Mouse (Mus musculus): ENCODE data around the gene Ppp1r35. TPM values are rescaled to one million over a fixed set of nuclear protein-coding genes. Genes with fewer than 3 reads are reported as not detected.
A peak's percentile ranks its signal among the peaks of the same experiment; 100 is the strongest.

Ppp1r35 gene
- total and polyA plus RNA-seq, 2 experiments from 2014 or later, result 28.8 to 41.8 TPM

DNA sequence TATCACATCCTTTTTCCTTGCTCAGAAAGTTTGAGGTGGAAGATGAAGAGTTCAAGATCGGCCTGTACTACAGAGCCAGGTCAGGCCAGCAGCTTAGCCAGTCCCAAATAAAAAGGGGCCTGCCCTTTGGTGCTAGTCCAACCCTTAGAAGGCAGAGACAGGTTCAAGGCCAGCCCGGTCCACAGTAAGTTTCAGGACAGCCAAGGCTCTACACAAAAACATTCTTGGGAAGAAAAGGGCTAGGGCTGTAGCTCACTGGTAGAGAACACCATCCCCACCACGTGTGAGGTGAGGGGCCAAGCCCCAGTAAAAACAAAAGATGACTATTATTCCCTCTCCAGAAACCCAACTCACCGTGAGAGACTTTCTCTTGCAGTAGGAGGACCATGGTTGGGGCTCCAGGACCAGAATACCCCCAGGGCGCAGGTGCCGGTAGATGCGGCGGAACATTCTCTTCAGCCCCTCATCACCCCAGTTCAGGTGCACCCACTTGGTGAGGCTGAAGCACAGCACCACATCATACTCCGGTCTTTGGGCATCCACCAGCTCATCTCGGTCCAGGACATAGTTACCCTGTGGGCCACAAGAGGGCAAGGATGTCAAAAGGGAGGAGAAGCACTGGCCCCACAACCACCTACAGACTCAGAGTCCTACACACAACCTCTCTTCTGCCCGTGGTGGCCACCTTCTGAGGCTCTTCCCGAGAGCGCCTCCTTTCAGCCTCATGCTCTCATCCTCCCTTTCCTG lies 4.3 kb downstream of the Ppp1r35 start:
- no peaks in the 10 kb centered on the region for H3K27me3 ChIP-seq (ENCODE audit: insufficient read depth, low read length)
- no peak overlapping the region for H3K4me3 ChIP-seq (ENCODE audit: low read depth, low read length)
- DNase-seq (no peak), ATAC-seq (no peak)
- peak overlapping the region; percentile 69 for H3K4me2 ChIP-seq (ENCODE audit: low read depth)
- peak overlapping the region; percentile 25; the same call in 1 of the 2 replicates for H3K9ac ChIP-seq
- H3K9me3 ChIP-seq (ENCODE audit: low read length), result no peaks in the 10 kb centered on the region
- peaks cover 37% of the 10 kb centered on the region for H3K4me1 ChIP-seq (ENCODE audit: insufficient read depth)
- peaks cover 42% of the 10 kb centered on the region for H3K36me3 ChIP-seq (ENCODE audit: insufficient read depth)
- 84% methylated on average over 13 of the region's 13 CpGs for WGBS
- H3K27ac ChIP-seq (ENCODE audit: low read depth, low read length), result no peak overlapping the region
- TF ChIP-seq CTCF (IDR thresholded peaks at IDR 0.05; ENCODE audit: low read depth), result no peak

DNA sequence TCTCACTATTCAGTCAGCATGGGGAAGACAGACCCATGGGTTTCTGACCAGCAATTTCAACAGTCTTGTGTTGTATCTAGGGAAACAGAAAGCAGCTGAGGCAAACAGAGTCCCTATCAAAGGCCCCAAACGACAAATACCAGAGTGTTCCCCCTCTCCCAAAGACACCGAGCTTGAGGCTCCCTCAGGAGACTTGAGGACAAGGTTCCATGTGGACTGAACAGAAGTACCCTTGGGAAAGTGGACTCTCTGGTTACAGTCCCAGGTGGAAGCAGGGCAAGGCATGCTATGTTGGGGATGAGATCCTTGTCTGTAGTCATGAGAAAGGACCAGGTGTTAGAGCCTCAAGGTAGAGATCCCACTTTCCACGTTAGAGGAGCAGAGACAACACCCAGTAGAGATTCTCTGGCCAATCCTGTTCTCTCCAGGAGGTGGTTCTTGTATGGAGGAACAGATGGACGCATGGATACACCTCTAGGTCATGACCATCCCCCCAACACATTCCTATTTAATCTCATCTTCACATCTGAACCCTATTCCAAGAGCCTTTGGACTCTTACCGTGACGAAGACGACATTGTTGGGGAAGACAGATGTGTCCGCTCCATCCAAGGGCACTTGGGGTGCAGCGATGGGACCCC lies 5.4 kb downstream of the Ppp1r35 start:
- TF ChIP-seq CTCF (IDR thresholded peaks at IDR 0.05; ENCODE audit: low read depth), result no peak
- WGBS, result 69% methylated on average over 9 of the region's 9 CpGs
- no peaks in the 10 kb centered on the region for H3K9me3 ChIP-seq (ENCODE audit: low read length)
- ATAC-seq (no peak), DNase-seq (no peak)
- peak overlapping the region; percentile 25 for H3K9ac ChIP-seq
- peak overlapping the region; percentile 69 for H3K4me2 ChIP-seq (ENCODE audit: low read depth)
- peaks cover 36% of the 10 kb centered on the region for H3K4me1 ChIP-seq (ENCODE audit: insufficient read depth)
- H3K27ac ChIP-seq (ENCODE audit: low read depth, low read length), result no peak overlapping the region
- H3K36me3 ChIP-seq (ENCODE audit: insufficient read depth), result peaks cover 42% of the 10 kb centered on the region
- 0 out of 2 replicates have a peak overlapping the region, but pooled peaks have one; percentile 7 for H3K4me3 ChIP-seq (ENCODE audit: low read depth, low read length)
- no peaks in the 10 kb centered on the region for H3K27me3 ChIP-seq (ENCODE audit: insufficient read depth, low read length)

DNA sequence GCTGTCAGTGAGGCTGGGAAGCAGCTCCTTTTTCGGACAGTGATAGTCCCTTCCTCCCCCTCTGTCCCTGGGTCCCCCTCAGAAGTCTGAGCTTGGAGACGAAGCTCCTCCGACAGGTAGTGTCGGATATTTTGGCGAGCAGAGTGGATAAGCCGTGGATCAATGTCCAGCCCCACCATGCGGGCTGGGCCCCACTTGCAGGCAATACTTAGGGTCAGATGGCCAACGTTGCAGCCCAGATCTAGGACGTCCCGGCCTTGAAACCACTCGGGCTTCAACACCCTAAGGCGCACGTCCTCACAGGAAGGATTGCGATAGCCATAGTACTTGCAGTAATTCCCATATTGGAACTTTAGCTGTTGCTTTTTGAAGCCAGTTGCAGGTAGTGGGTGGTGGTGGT lies 5.9 kb downstream of the Ppp1r35 start:
- Histone ChIP-seq H3K27ac (ENCODE audit: low read depth, low read length) (no peak overlapping the region), H3K4me1 (ENCODE audit: insufficient read depth) (peaks cover 36% of the 10 kb centered on the region), H3K9ac (peak overlapping the region; percentile 88; the same call in 1 of the 2 replicates), H3K27me3 (ENCODE audit: insufficient read depth, low read length) (no peaks in the 10 kb centered on the region), H3K4me2 (ENCODE audit: low read depth) (peak overlapping the region; percentile 69), H3K36me3 (ENCODE audit: insufficient read depth) (peaks cover 42% of the 10 kb centered on the region), H3K9me3 (ENCODE audit: low read length) (no peaks in the 10 kb centered on the region), H3K4me3 (ENCODE audit: low read depth, low read length) (peak overlapping the region; percentile 68)
- ATAC-seq (no peak), DNase-seq (no peak)
- no peak for TF ChIP-seq CTCF (IDR thresholded peaks at IDR 0.05; ENCODE audit: low read depth)
- 86% methylated on average over 14 of the region's 14 CpGs for WGBS

DNA sequence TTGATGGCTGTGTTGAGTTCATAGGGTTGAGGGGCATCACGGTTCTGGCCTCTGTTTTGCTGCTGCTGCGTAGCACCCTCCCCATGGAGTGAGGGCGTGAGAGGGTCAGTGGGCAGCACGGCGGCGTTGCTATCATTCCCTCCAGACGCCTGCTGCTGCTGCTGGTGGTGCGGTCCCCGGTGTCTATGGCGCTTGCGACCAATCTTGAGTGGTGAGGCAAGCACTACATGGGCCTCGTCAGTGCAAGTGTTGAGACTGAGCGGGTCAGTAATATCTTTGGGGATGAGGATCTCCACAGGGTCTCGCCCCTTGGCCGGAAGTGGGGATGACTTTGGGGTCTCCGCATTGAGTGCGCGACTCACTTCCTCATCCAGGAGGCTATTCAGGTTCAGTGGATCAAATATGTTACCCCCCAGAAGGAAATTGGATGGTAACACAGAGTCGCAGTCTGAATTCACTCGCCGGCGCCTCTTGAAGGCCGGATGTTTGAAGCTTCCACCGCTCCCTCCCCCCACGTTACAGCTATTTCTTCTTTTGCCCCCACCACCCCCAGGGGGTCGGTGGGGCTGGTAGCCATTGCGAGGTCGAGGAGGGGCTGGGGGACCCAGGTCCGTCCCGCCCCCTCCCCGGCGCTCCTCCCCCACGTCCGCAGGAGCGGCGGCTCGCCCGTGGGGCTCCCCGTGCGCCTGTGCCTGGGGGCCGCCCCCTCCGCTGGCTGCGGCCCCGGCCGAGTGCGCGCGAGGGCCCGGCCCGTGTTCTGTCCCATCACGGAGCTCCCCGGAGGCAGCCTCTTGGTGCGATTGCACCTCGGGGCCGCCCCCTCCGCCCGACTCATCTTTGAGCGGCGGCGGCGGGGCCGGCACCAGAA lies 6.7 kb downstream of the Ppp1r35 start:
- Histone ChIP-seq H3K9ac (peak overlapping the region; percentile 88), H3K4me1 (ENCODE audit: insufficient read depth) (peaks cover 27% of the 10 kb centered on the region), H3K4me2 (ENCODE audit: low read depth) (peak overlapping the region; percentile 69), H3K27ac (ENCODE audit: low read depth, low read length) (peak overlapping the region; percentile 97), H3K27me3 (ENCODE audit: insufficient read depth, low read length) (no peaks in the 10 kb centered on the region), H3K4me3 (ENCODE audit: low read depth, low read length) (peak overlapping the region; percentile 68), H3K9me3 (ENCODE audit: low read length) (no peaks in the 10 kb centered on the region), H3K36me3 (ENCODE audit: insufficient read depth) (peaks cover 39% of the 10 kb centered on the region)
- TF ChIP-seq CTCF (IDR thresholded peaks at IDR 0.05; ENCODE audit: low read depth), result no peak
- peak; percentile 0; the same call in 1 of the 2 replicates for ATAC-seq
- 7% methylated on average over 57 of the region's 62 CpGs for WGBS
- no peak for DNase-seq

DNA sequence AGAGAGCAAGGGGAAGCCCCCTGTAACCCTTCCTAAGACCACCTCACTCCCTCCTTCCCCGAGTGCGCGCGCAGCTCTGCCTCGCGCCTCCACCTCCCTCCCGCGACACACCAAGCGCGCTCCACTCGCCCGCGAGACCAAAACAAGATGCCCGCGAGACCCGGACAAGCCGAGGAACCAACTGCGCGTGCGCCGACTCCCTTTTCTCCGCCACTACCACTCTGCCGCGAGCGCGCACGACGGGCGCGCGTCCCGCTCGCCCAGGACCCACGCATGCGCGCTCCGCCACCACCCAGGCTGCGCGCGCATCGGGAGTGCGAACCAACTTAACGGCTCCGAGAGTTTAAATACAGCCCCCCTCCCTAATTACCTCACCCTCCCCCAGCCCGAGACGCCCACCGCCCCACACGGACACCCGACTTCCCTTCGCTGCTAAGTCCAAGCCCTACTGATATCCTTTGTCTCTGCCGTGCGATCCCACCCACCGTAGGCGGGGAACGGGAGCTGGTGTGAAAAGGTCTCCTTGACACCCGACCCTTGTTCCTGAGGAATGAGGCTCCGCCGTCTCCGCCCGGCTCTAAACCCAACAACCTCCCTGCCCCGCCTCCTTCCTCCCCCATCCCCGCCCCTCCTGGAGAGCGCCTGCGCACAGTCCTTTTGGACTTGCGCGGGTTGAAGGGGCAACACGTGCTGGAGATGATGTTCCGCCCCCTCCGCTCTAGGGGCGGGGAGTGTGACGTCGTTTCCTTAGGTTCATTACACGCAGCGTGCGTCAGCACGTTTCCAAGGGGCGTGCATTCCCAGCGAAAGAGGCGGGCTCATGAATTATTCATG lies 7.7 kb downstream of the Ppp1r35 start:
- no peak for TF ChIP-seq CTCF (IDR thresholded peaks at IDR 0.05; ENCODE audit: low read depth)
- H3K27ac ChIP-seq (ENCODE audit: low read depth, low read length), result peak overlapping the region; percentile 97
- ATAC-seq (peak; percentile 90), DNase-seq (peak; percentile 100)
- peaks cover 27% of the 10 kb centered on the region for H3K4me1 ChIP-seq (ENCODE audit: insufficient read depth)
- peak overlapping the region; percentile 88 for H3K9ac ChIP-seq
- H3K4me2 ChIP-seq (ENCODE audit: low read depth), result peak overlapping the region; percentile 69
- H3K36me3 ChIP-seq (ENCODE audit: insufficient read depth), result peaks cover 34% of the 10 kb centered on the region
- H3K4me3 ChIP-seq (ENCODE audit: low read depth, low read length), result peak overlapping the region; percentile 68
- under 1% methylated on average over 79 of the region's 79 CpGs for WGBS
- no peaks in the 10 kb centered on the region for H3K9me3 ChIP-seq (ENCODE audit: low read length)
- no peaks in the 10 kb centered on the region for H3K27me3 ChIP-seq (ENCODE audit: insufficient read depth, low read length)
